Mouse (Mus musculus): ENCODE results near the gene Ccdc154. TPM values are rescaled to one million over a fixed set of nuclear protein-coding genes. Genes with fewer than 3 reads are reported as not detected.

Ccdc154 gene
- under 1 TPM in 1 of 2 experiments, not detected in 1; 0.14 TPM for polyA plus RNA-seq (2017; shearing (Covaris generic))

DNA sequence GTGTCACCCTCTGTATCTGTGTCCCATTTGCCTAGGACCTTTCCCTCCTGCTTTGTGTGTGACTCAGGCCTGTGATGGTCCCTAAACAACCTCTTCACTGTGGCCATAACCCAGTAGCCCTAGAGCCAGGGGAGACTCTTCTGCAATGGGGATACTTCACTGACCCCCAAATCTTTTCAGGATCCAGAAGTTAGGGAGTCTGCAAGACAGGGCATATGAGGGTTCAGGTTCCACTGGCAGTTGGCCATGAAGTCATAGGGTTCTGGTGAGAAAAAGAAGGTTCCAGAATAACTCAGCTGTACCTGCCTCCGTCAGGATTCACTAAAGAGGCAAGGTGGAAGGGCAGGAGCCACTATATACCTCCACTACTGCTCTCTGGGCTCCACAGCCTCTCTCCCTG, at the start of gene Ccdc154:
Ccdc154 (plus strand) TSS at position 301 of the 400 bp plus-strand sequence.

DNA sequence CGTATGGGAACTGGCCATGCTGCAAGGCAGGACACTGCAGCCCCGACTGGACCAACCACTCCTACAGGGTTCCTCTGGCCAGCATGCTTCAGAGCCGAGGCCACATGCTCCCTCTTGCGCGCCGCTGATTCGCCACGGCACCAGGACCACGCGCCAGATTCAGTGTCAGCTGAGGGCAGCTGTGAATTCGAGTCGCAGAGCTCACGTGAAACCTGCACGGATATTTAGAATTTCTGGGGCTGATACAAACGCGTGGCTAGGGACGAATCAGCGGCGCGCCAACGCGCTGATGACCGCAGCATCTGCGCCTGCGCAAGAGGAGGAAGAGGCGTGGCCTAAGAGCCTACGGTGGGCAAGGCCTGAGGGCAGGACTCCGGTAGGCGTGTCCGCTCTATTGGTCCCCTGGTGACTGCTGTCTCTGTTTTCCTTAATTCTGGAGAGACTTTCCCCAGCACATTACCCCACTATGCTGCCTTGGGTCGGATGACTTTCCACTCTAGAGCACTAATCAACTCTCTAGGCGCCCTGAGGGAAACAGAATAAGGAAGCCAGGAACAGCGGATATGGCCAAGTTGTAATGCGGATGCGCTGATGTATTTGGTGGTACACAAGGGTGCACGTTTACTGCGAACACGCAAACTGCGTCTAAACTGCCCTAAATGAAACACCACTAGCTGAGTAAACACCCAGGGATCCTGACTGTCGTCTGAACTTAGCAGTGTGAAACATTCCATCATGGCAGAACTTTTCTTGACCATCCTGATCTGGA, 46.4 kb upstream of the Ccdc154 start, which contains the start of gene Telo2:
Telo2 (minus strand) TSS at position 304 of the 769 bp plus-strand sequence.

GRCm38 (mm10) chr17:25120406-25120805, 41.9 kb upstream of the Ccdc154 start, which contains the start of gene Ptx4:
Ptx4 (plus strand) TSS chr17:25120760.

DNA sequence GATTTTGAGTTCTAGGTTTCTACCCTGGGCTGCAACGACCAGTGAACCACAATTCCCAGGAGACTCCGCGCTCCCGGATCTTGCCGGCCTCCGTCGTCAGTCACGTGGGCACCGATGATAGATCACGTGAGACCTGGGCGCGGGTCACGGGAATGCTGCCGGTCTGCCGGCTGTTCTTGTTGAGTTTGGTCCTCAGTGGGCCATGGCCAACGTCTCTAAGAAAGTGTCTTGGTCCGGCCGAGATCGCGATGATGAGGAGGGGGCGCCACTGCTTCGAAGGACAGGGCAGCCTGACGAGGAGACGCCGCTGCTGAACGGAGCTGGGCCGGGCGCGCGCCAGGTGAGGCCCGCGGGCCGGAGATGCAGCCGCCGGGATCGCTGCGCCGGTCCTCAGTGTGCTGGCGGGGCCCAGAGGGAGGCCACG, 29.0 kb upstream of the Ccdc154 start, which contains the start of gene Clcn7:
Clcn7 (plus strand) TSS at position 117 of the 424 bp plus-strand sequence.

GRCm38 (mm10) chr17:25175411-25175810, 13.2 kb downstream of the Ccdc154 start, which contains the start of gene Gm38655:
Gm38655 (minus strand) TSS chr17:25175471.

GRCm38 (mm10) chr17:25184129-25184691, 21.9 kb downstream of the Ccdc154 start, which contains the start of gene BC003965:
BC003965 (plus strand) TSS chr17:25184554.

DNA sequence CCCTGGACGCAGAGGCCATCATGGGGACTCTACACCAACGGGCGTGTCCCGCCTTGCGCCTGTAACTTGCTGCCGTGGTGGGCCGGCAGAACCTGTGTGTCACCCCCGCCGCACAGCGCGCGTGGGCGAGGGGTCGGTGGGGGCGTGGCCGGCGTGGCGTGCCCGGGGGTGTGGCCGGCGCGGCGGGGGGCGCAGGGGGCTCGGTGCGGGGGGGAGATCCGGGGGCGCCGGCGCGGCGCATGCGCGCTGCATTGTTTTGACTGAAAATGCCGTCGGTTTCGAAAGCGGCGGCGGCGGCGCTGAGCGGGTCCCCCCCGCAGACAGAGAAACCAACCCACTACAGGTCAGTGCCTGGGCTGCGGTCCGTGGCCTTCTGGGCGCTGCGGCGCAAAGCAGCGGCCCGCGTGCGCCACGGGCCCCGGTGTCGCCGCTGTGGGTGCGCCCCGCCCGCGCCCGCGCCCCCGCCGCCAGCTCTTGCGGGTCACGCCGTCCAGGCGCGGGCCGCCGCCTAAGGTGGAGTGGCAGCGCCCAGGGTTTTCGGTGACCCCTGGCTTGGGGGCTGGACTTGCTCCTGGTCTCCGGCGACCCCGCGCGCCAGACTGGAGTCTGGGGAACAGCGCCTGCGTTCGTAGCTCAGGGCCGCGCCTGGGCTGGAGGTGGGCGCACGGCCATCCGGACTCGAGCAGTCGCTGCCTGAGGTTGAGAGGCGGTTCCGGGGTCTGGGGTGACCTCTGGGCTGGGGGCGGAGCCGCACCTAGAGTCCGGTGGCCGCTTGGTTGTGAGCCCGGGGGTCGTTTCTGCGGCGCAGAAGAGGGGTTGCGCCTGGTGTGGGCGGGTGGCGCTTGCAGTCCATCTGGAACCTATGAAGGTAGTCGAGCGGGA, 26.1 kb downstream of the Ccdc154 start, which contains the start of gene Unkl:
Unkl (plus strand) TSS at position 248 of the 882 bp plus-strand sequence.

Other genes starting within 250 kb of the Ccdc154 start
- 10 to 100 TPM; 30.5 to 33.8 TPM for gene Mapk8ip3, start 225.5 kb upstream of the Ccdc154 start, polyA plus RNA-seq (2017; shearing (Covaris generic))
- gene Jpt2, start 201.8 kb upstream of the Ccdc154 start, polyA plus RNA-seq (2017; shearing (Covaris generic)): 10 to 100 TPM; 29.2 to 35.8 TPM
- 10 to 100 TPM in 1 of 2 experiments, 1 to 10 TPM in 1; 7.4 to 11.0 TPM for gene Cramp1l, start 146.7 kb upstream of the Ccdc154 start, polyA plus RNA-seq (2017; shearing (Covaris generic))
- 10 to 100 TPM; 13.6 to 14.1 TPM for gene Ift140, start 146.4 kb upstream of the Ccdc154 start, polyA plus RNA-seq (2017; shearing (Covaris generic))
- gene Tmem204, start 78.9 kb upstream of the Ccdc154 start, polyA plus RNA-seq (2017; shearing (Covaris generic)): 1 to 10 TPM in 1 of 2 experiments, under 1 TPM in 1; 0.91 to 1.0 TPM
- gene Telo2, start 46.5 kb upstream of the Ccdc154 start, polyA plus RNA-seq (2017; shearing (Covaris generic)): 10 to 100 TPM; 18.6 to 21.5 TPM
- gene Ptx4, start 41.7 kb upstream of the Ccdc154 start, polyA plus RNA-seq (2017; shearing (Covaris generic)): under 1 TPM in 1 of 2 experiments, not detected in 1; 0.33 TPM
- 10 to 100 TPM; 26.5 to 27.8 TPM for gene Clcn7, start 29.1 kb upstream of the Ccdc154 start, polyA plus RNA-seq (2017; shearing (Covaris generic))
- not detected for gene Gm38655, start 13.0 kb downstream of the Ccdc154 start, polyA plus RNA-seq (2017; shearing (Covaris generic))
- 10 to 100 TPM; 21.9 to 25.9 TPM for gene BC003965, start 22.1 kb downstream of the Ccdc154 start, polyA plus RNA-seq (2017; shearing (Covaris generic))
- 10 to 100 TPM; 15.9 to 31.9 TPM for gene Unkl, start 25.9 kb downstream of the Ccdc154 start, polyA plus RNA-seq (2017; shearing (Covaris generic))
- gene Gnptg, start 77.7 kb downstream of the Ccdc154 start, polyA plus RNA-seq (2017; shearing (Covaris generic)): 100 to 1,000 TPM in 1 of 2 experiments, 10 to 100 TPM in 1; 78.6 to 103 TPM
- gene Tsr3, start 77.7 kb downstream of the Ccdc154 start, polyA plus RNA-seq (2017; shearing (Covaris generic)): 10 to 100 TPM; 65.0 to 68.1 TPM
- gene Baiap3, start 93.9 kb downstream of the Ccdc154 start, polyA plus RNA-seq (2017; shearing (Covaris generic)): 10 to 100 TPM; 19.7 to 99.3 TPM
- gene Ube2i, start 112.2 kb downstream of the Ccdc154 start, polyA plus RNA-seq (2017; shearing (Covaris generic)): 100 to 1,000 TPM; 545 to 561 TPM
- not detected for gene Prss34, start 135.9 kb downstream of the Ccdc154 start, polyA plus RNA-seq (2017; shearing (Covaris generic))
- not detected for gene Prss28, start 146.2 kb downstream of the Ccdc154 start, polyA plus RNA-seq (2017; shearing (Covaris generic))
- gene Prss29, start 156.2 kb downstream of the Ccdc154 start, polyA plus RNA-seq (2017; shearing (Covaris generic)): not detected
- under 1 TPM; 0.14 to 0.34 TPM for gene Tpsab1, start 183.1 kb downstream of the Ccdc154 start, polyA plus RNA-seq (2017; shearing (Covaris generic))
- gene Tpsb2, start 203.8 kb downstream of the Ccdc154 start, polyA plus RNA-seq (2017; shearing (Covaris generic)): 1 to 10 TPM in 1 of 2 experiments, not detected in 1; 1.2 TPM
- gene Tpsg1, start 206.8 kb downstream of the Ccdc154 start, polyA plus RNA-seq (2017; shearing (Covaris generic)): not detected